Mouse (Mus musculus) adipocyte (in vitro differentiated cells): ENCODE results near the gene Mknk2.

Source experiments
- DNase-seq: peaks from one replicate; pipeline ENCODE4 v3.0.0-alpha.2; 2016; ENCODE audit warnings: low spot score

Gene Mknk2

GRCm38 (mm10) chr10:80692249-80693165, 14.6 kb upstream of the Mknk2 start:
- DNase-seq, result no peak

GRCm38 (mm10) chr10:80687850-80688249, 9.9 kb upstream of the Mknk2 start:
- DNase-seq, result peak; percentile 80

- DNase-seq, result no peak
Observed at GRCm38 (mm10) chr10:80686617-80687016, 8.7 kb upstream of the Mknk2 start.

- no peak for DNase-seq
Observed at GRCm38 (mm10) chr10:80684984-80685383, 7.1 kb upstream of the Mknk2 start.

- DNase-seq, result peak; percentile 78
Observed at GRCm38 (mm10) chr10:80684214-80684613, 6.3 kb upstream of the Mknk2 start.

- no peak for DNase-seq
Observed at GRCm38 (mm10) chr10:80683647-80684046, 5.7 kb upstream of the Mknk2 start.

GRCm38 (mm10) chr10:80682003-80682402, 4.1 kb upstream of the Mknk2 start:
- no peak for DNase-seq

- DNase-seq, result no peak
Observed at GRCm38 (mm10) chr10:80680260-80680696, 2.4 kb upstream of the Mknk2 start.

- DNase-seq, result peak; percentile 98
Observed at GRCm38 (mm10) chr10:80679556-80680259, 1.8 kb upstream of the Mknk2 start.

GRCm38 (mm10) chr10:80678601-80679377, 877 bp upstream of the Mknk2 start:
- DNase-seq, result peak; percentile 84

- peak; percentile 82 for DNase-seq
Observed at GRCm38 (mm10) chr10:80677128-80677875, 610 bp downstream of the Mknk2 start.

- peak; percentile 100 for DNase-seq
Observed at GRCm38 (mm10) chr10:80676198-80676928, 1.5 kb downstream of the Mknk2 start.

GRCm38 (mm10) chr10:80675405-80676197, 2.3 kb downstream of the Mknk2 start:
- DNase-seq, result peak; percentile 53

- peak; percentile 55 for DNase-seq
Observed at GRCm38 (mm10) chr10:80674851-80675404, 3.0 kb downstream of the Mknk2 start.

GRCm38 (mm10) chr10:80674161-80674711, 3.7 kb downstream of the Mknk2 start:
- DNase-seq, result peak; percentile 84

- DNase-seq, result no peak
Observed at GRCm38 (mm10) chr10:80673690-80674089, 4.2 kb downstream of the Mknk2 start.

- DNase-seq, result peak; percentile 48
Observed at GRCm38 (mm10) chr10:80671936-80672690, 5.8 kb downstream of the Mknk2 start.

- peak; percentile 21 for DNase-seq
Observed at GRCm38 (mm10) chr10:80671251-80671650, 6.7 kb downstream of the Mknk2 start.

GRCm38 (mm10) chr10:80670531-80670930, 7.4 kb downstream of the Mknk2 start:
- DNase-seq, result peak; percentile 62
